Mouse (Mus musculus) frontal cortex, postnatal 14 days (tissue): ENCODE measurements at regions not wholly inside any gene's neighbourhood (a gene's known extent, or its start where the extent isn't known, plus 50 kb on each side); places are given as distances from the start of the nearest gene placed in this dataset.

Experiments used
- DNase-seq, 2 experiments: peaks; one replicate each; pipeline ENCODE4 v3.0.0; 2022; ENCODE audit warnings: low spot score in 2 of 2

DNA sequence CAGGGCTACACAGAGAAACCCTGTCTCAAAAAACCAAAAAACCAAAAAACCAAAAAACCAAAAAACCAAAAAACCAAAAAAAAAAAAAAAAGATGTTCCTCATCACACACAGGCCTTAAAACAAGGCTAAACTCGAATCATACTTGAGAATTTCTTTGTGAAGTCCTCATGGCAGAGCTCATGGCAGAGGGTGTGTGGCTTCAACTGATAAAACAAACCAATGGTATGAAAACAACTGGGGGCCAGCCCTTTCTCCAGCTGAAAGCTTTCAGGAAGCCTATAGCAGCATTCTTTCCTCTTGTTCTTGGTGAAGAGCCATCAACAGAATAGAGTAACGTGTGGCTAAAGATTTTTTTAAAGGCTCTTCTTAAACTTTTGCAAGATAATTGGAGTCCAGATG, 369.8 kb upstream of the Adgrl2 start:
- DNase-seq, result no peak

DNA sequence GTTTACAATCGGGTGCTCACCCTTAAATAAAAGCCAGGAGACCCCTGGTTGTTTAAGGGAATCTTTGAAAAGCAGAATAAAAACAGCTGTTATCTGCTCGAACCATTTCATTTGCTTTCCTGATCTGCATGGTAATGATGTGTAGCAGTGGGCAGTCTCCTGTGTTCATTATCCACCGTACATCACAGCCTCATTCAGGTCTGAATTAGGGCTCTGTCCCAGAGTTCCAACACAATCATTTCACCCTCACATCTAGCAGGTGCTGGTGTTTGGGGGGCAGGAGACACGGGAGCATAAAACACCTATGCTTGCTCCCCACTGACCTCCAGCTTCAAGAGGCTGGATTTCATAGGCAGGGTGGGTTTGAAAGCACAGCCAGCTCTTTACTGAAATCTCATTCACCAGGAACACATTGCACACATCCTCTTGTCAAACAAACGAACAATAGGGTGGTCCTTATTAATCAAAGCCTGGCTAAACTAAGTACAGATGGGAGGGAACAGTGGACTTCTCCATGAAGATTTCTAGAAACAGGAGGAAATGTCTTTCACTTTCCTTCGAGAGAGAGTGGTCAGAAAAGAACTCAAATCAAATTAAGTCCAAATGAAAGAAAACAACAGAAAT, 368.3 kb upstream of the Adgrl2 start:
- no peak for DNase-seq

DNA sequence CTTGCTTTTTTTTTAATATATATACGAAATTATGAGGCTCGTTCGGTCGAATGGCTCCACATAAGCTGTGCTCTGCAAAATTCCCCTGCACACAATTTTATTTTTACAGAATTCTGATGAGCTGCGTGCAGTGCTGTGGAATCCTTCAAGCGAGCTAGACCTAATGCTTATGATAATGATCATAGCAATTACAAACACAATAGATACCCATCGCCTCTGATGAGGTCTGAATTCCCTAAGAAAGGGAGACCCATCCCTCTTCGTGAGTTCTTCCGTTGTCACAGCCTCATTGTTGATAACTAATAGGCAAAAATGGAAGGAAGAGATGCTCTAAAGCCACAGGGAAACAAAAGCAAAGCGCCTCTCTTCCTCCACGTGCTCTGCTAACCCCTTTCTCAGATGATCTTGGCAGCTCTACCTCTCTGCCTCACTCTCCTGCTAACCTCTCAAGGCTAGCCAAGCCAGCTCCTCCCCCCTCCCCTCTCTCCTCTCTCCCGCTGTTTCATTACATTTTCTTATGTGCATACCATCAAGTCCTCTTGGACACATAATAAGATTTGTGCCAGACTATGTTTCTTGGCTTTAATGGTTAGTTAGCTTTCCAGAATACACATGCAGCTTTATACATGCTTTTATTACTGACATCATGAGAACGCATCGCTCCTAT, 367.7 kb upstream of the Adgrl2 start:
- no peak for DNase-seq

DNA sequence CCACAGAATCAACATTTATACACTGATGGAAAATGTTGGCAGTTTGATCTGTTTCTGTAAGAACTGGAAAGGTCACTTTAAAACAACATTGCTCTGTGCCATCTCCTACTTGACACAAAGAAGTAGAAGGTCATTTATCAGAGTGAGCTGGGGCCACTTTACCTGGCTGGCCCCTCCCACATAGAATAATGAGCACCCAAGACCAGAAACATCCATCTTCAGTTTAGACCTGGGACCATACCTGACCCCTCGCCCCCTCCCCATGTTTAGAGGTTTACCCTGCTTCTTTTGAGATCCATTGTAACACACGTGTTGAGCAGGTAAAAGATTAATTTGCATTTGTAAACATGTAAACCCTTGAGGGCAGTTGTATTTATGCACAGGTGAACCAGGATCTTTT, 366.8 kb upstream of the Adgrl2 start:
- no peak for DNase-seq

DNA sequence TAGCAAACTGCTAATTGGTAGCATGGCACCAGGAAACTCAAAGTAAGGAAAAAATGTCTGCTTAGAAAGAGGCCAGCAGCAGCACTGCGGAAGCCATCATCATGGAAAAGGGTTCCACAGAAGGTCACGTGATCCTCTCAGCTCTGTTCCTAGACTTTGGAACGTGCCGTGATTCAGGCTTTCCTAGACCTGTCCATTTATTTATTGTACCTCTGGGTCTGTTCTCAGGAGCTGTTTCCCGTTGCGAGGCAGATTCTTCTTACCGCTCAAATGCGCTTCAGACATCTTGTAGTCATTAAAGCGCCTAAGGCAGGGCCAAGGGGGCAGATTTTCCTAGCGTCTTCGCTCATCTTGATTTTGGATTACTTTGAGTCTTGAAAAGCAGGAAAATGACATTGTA, 365.0 kb upstream of the Adgrl2 start:
- no peak for DNase-seq

DNA sequence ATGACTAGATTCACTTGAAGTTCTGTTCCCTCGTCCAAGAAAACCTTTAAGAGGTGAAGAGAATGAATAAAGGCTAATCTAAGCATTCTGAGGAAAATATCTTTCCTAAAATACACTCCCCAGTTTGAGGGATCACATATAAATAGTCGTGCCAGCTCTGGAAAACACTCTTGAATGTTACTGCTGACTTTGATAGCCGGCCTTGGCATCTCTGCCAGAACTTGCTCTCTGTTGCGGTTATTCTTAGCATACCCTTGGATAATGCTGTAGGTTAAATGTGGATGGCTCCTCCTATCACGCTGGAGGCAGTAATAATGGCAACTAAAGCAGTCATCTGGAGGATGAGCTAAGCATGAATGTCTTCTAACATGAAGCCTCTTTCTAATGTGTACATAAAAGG, 363.6 kb upstream of the Adgrl2 start:
- no peak for DNase-seq

DNA sequence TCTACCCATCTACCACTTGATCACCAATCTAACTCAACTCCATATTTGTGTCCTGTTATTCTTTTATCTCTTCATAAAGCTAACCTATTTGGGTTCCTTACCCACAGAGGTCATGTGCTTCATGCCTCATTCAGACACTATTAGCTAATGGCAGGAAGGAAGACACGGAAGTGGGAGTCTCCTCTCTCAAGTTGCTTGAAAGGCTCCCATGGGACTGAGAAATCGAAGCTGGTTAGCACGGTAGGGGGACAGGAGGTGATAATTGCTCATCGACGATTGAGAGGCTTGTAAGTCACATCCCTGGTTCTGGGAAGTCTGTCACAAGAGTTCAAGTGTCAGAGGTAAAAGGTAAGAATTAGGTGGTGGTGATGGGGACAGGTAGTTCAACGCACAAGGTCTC, 362.2 kb upstream of the Adgrl2 start:
- no peak for DNase-seq

DNA sequence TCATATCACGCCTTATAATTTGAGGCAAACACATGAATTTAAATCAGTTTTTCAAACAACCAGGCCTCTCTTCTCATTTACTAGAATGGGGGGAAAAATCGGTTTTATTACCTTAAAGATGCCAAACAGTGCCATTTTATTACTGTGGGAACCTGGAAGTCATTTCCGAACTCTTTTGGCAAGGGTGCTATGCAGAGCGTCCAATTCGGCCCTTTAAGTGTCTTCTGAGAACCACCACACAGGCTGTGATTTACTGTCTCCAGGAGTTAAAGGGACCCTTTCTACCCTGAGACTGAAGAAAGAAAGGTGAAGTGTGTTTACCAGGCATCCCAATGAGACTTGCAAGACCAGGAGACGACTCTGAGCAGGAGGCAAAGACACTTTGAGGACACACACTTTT, 359.4 kb upstream of the Adgrl2 start:
- no peak for DNase-seq

DNA sequence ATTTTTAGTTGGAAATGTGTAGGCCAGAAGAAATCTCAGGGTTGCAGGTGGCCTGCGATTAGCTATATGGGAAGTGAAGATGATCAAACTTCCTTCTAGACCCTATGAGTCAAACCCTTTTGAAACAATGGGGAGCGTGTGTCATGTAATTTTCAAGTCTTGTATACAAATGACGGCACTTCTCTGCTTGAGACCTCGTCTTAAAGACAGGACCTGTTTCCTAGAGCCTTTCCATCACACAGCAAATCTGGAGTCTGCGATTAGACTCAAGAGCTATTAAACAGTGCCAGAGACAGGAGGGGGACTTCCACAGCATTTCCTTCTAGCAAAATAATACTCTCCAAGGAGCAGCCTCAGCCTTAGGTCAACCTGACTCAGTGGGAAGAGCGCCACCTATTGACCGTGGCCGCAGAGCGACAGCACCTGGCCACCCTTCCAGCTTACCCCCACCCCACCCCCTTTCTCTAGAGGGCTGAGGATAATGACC, 358.9 kb upstream of the Adgrl2 start:
- no peak for DNase-seq

DNA sequence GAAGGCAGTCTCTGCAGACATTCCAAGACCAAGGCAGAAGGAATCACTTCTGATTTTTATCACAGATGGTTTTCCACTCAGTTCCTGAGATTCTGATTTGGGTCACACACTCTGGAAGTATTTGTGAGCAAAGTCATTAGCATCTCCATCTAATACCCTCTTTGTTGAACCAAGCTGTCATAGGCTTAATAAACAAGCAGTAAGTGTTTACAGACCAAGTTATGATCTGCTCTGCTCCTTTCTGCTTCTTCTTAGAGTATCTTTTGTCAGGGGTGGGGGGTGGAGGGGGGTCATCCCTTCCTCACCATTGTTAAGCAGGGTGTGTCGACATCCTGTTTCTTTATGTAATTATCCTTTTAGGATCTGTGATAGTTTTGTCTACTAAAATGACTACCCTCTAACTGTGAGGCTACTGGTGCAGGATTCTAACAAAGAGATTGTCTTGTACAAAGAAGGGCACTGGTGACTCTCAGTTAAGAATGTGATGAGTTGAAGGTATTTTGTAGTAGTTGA, 358.2 kb upstream of the Adgrl2 start:
- no peak for DNase-seq

DNA sequence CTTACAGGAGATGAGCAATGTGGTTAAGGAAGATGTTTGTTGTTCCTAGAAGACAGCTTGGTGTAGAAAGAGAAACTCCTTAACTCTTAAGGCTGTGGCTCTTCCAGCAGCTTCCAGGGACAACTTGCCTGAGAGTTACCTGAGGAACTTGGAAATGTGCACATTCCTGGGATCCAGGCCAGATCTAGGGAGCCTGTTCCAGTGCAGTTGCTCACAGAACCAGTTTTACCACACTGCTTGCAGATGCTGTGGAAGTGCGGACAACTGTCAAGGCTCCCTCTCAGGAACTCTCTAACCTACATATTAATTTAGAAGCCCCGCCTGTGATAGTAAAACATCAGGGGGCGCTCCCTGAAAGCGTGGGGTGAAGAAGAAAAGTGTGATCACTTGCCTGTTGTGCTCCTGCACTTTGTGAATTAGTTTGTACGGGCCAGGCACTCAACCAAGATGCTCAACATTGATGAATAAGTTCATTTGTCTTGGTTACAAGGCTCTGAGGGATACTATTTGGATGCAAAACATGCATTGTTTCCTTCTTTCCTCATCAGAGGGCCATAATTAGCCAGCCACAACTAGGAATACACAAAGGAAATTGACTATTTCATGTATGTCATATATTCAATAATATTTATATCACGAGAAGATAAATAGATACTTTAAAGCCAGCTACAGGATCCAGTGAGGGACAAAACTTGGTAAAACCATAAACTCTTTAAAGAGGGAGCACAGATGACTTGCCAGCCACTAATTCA, 357.1 kb upstream of the Adgrl2 start:
- DNase-seq, result no peak

DNA sequence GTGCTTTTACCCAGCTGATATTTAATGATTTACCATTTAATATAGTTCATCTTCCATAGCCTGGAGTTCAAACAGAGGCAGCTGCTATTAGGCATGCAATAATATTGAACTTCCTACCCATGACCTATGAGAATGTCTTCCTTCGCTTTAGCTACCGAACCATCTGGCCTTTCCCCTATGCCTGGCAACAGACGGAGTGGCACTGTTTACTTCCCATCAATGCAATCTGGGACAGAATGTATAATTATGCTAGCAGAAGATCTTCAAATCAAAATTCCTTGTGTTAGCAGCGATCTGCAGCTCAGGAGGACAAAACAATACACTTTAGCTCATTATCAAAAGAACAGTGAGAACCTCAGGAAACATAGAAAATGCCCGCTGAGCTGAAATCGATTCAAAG, 352.2 kb upstream of the Adgrl2 start:
- no peak for DNase-seq

DNA sequence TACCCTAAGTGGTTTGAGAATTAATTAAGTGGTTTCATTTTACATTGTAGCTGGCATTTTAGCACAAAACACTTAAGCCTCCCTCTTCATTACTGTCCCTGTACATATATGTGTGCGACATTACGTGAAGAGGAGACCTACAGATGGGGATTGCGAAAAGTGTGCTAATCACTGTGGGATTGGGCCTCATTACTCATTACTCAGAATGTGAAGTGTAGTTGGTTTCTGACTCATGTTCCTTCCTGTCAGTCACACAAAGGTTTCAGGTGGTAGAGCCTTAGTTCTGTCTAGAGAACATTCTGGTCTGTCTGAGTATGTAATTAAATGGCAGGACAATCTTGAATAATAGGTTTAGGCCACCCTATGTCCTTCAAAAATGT, 349.0 kb upstream of the Adgrl2 start:
- DNase-seq, result no peak

DNA sequence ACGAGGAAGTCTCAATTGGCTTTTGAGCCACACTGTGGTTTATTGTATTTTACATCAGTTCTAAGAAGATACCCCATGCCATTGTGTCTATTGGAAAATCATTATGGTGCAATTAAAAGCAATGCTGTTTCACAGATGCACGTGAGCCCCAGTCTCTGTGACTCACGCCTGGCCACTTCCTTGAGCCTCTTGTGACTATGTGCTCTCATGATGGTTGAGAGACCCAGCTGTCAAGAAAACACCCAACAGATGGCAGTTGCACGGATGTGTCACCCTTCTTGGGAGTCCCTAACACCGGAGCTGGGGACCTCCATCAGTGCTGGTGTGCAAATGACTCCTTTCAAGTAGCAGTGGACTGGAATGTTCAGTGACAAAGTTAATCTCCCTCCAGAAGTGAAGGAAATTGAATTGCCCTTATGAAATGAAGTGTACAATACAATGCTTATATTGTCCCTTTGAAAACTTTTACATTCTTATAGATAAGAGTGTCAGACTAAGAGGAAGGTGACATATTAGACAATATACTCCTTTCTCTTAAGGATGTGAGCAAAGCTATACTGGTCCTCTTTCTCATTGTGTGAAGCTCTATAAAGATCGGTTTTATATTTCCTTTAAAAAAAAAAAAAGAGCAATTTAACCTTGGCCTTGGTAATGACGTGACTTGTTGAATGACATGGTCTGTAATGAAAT, 348.5 kb upstream of the Adgrl2 start:
- DNase-seq, result no peak

DNA sequence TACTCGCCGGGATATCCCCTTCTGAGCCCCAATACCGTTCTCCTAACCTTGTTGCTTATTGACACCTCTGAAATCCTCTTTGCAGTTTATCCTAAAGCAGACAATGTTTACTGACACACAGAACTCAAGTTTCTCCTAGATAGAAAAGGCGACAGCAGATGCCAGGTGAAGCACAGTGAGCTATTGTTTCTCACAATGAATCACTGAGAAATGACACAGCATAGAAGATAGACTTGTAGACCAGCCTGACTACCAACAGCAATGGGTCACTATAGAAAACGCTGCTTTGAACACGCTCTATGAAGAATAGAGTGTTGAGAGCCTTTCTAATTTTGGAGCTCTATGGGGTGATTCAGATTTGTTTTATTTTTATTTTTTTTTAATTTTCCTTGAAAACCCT, 344.9 kb upstream of the Adgrl2 start:
- no peak for DNase-seq

DNA sequence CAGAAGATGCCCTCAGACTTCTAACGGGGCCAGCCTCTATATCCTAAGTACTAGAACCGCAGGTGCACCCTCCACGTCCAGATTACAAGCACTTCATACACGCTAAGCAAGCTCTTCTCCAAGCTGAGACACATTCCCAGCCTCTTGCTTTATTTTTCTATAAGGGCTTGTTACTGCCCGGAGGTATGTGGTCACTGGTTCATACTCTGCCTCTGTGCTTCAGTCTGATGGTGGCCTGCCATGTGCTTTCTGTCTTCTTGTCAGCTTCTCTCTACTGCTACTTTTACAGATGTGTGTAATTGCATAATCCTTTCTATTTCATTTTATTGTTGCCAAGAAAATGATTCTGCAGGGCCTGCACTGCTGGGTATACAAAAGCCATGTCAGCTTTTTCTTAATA, 343.3 kb upstream of the Adgrl2 start:
- DNase-seq, result no peak

DNA sequence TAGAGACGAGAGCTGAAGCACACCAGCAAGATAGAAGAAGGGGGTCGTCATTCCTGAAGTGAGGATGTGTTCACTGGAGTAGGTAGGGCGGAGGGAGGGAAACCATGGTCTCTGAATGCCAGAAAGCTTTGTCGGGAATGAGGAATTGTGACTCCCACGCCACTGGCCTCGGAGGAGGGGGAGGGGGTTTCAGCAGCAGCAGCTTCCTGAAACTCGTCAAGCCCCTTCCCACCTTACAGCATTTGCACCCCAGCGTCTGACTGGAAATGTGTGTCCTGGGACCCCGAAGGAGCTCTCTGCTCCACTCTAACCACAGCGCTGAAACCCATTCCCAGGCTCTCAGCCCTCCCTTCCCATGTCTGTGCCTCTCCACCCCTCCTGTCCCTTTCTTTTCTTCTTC, 342.8 kb upstream of the Adgrl2 start:
- no peak for DNase-seq

DNA sequence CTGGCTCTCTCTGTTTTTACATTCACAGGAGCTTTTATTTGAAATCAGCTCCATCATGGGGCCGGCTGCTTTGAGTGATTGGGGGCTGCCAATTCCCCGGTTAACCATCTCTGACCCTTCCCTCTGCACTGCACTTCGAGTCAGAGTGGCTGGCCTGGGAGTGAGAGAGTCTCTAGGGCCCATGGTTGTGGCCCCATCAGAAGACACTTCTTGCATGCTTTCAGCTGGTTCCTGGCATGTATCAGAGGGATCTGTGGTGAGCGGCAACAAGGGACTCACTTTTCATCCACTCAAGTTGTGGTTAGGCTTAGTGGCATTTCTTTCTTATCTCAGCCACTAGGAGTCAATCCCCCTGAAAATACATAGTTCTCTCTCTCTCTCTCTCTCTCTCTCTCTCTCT, 341.8 kb upstream of the Adgrl2 start:
- no peak for DNase-seq

DNA sequence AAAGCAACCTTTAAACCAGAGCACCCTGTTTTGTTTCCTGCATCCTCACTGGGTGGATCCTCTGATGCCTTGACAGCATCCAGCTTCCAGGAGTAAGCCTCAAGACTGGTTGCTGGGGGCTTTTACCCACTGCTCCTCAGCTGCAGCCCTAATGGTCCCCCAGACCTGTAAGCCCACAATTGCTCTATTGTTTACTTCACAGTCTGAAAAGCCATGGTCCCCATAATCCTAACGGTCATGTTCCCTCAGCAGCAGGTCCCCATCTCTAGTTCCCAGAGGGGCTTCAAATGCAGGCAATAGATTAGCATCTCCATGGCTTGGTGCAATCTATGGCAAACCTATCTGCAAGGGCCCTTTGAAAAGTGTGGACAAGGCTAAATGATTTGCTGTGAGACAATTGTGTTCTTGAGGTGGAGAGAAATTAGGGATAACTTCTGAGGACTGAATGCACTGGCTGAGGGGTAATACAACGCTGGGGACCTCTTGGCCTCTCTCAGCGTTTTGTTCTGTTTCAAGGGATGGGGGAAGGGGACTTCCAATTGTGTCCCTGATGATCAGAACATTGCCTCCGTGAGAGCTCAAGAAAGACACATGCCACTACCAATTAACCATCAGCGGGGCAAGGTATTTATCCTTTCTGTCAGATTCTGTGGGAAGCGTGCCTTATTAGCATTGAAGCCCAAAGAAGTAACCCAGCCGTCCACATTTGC, 341.1 kb upstream of the Adgrl2 start:
- DNase-seq, result no peak

DNA sequence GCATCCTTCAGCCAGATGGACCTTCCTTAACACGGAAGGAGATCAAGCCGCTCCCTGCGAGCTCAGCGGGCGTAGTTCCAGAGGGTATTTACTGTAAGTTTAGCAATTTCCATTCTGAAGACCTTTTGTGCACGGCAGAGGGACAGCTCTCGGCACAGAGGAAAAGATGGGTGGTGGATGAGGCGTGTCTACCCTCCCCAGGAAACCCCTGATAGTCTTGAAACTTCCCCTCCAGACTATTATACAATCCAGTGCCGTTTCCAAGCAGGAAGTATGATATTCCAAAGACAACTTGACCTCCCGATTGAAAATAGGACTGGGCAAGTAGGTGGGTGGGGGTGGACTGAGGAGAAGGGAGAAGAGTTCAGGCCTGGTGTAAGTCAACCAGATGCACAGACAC, 340.4 kb upstream of the Adgrl2 start:
- DNase-seq, result no peak

DNA sequence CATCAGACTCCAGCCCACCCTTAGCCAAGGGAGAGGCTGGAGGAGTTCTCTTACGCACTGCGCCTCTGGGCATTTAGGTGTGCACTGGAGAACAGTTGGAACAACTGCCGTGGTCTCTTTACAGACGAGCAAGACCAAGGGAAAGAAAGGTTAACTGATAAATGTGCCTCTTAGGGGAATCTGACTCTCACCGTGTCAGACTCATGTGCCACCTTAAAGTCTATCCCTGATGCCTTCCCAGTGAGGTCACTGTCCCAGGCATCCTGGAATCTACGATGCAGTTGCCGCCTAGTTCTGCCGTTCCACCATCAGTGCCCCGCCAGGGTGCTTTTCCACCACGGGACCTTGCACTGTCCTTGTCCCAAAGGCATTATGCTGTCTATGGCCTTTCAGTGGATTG, 339.7 kb upstream of the Adgrl2 start:
- no peak for DNase-seq

DNA sequence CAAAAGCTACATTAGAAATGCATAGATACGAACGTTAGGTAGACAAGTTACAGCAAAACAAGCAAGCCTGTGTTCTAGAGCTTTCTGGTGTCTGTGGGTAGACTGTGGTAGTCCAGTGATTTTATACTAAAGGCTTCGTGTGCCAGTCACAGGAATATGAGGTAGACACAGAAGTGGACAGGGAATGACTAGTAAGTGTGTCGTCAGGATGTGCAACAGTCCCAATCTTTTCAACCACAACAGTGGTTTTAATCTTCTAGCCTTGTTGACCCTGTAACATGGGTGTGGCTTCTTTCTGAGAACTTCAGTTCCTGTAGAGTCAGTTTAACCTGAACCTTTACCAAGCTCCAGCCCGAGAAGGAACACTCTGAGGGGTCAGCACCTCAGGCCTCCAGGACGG, 339.3 kb upstream of the Adgrl2 start:
- DNase-seq, result no peak
